Mouse (Mus musculus) forebrain, embryonic 10.5 days (tissue): Measurements from ENCODE around the gene Hmg20a. TPM values are rescaled to one million over a fixed set of nuclear protein-coding genes. Genes with fewer than 3 reads are reported as not detected.

ENCODE experiments used
- DNase-seq: peaks from one replicate; pipeline ENCODE4 v3.0.0-alpha.2; 2017; ENCODE audit warnings: low spot score; ENCODE audit errors: extremely low spot score
- H3K27ac ChIP-seq: fragments of 300-500 bp; sonication (generic); 2 replicates; pipeline ENCODE4 v1.5.1; 2016; ENCODE audit warnings: mild to moderate bottlenecking
- H3K27me3 ChIP-seq: fragments of 300-500 bp; sonication (generic); 2 replicates; pipeline ENCODE4 v1.6.1; 2016; ENCODE audit warnings: mild to moderate bottlenecking; ENCODE audit not compliant: poor library complexity, severe bottlenecking
- H3K36me3 ChIP-seq: fragments of 300-500 bp; sonication (generic); replicated peaks from 2 replicates; pipeline ENCODE4 v1.6.1; 2016; ENCODE audit warnings: mild to moderate bottlenecking, moderate library complexity
- H3K4me1 ChIP-seq: fragments of 300-500 bp; sonication (generic); 2 replicates; pipeline ENCODE4 v1.6.1; 2016
- H3K4me3 ChIP-seq: fragments of 300-500 bp; sonication (generic); 2 replicates; pipeline ENCODE4 v1.5.1; 2016; ENCODE audit warnings: mild to moderate bottlenecking, moderate library complexity
- H3K9me3 ChIP-seq: fragments of 300-500 bp; sonication (generic); 2 replicates; pipeline ENCODE4 v1.6.1; 2016; ENCODE audit warnings: mild to moderate bottlenecking, moderate library complexity
- WGBS: fragments of 180-500 bp; shearing (Covaris S2); methylation state at CpG from one replicate; pipeline ENCODE4 v1.1.7; 2016; 5-methylcytosine and 5-hydroxymethylcytosine counted together
- polyA plus RNA-seq: library from polyadenylated mRNA; unstranded; fragments of >200 nt; fragmentation: Nextera tagmentation; extraction: Ambion mirVana; gene quantifications from 2 replicates; pipeline ENCODE4 v1.2.1, GENCODE M21; 2016

Gene Hmg20a
- polyA plus RNA-seq, 1 experiment from 2014 or later = 62.0 TPM

DNA sequence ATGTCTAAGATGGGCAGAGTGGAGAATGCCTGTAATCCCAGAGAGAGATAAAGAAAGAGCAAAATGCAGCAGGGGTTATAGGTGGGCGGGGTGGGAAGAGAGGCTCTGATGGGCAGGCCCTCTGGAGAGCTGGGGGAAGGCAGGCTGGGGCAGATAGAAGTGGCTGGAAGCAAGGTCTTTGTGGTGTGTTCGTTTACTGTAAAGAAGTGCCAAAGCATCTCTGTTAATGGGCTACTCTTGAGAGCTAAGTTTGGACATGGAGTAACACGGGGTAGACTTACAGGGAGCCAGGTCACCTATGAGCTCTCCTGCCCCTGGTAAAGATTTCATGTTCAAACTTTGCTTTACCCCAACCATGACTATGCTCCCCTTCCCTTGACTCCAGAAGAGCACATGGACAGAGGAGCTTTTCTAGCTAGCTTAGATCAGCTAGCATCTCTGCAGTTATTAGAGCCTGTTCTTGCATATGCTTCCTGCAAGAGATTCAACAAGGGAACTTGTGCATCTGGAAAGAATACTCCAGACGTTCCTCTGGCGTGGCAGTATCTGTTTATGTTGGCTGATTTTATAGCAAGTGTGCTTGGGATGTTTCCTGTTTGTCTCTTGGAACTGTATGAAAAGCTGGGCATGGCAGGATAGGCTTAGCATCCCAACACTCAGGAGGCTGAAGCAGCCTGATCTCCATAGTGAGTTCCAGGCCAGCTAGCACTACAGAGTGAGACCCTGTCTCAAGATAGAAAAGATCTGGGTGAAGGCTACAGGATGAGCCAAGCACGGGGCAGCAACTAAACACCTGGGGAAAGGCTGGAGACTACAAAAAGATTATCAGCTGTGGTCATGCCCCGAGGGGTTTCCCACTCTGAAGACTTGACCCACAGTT is 85.5 kb downstream of the Hmg20a start:
- DNase-seq = no peak
- Histone ChIP-seq H3K9me3 (no peaks in the 10 kb centered on the region), H3K36me3 (no peaks in the 10 kb centered on the region), H3K4me1 (peaks cover 74% of the 10 kb centered on the region), H3K27me3 (peaks cover 37% of the 10 kb centered on the region), H3K4me3 (no peak overlapping the region), H3K27ac (no peak overlapping the region)
- WGBS = 70% methylated on average over 7 of the region's 7 CpGs

DNA sequence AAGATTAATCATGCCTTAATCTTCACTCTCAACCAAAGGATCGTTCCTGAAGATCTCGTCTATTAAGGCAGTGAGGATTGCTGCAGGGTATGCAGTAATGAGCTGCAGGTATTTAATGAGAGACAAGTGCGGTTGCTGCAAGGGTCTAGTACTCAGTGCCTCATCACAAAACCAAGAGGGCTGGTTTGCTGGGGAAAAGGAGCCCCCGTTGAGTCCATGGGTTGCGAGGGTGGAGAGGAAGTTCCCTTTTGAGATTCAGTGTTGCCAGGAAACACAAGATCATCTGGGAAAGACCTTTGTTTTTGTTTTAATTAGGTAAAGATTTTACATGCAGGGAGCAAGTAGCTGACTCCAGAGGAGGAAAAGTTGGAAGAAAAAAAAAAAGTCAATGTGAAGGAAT is 86.1 kb downstream of the Hmg20a start:
- Histone ChIP-seq H3K36me3 (no peaks in the 10 kb centered on the region), H3K27ac (no peak overlapping the region), H3K4me1 (peaks cover 71% of the 10 kb centered on the region), H3K27me3 (peaks cover 43% of the 10 kb centered on the region), H3K4me3 (no peak overlapping the region), H3K9me3 (no peaks in the 10 kb centered on the region)
- no peak for DNase-seq
- WGBS = 40% methylated on average over 5 of the region's 5 CpGs

DNA sequence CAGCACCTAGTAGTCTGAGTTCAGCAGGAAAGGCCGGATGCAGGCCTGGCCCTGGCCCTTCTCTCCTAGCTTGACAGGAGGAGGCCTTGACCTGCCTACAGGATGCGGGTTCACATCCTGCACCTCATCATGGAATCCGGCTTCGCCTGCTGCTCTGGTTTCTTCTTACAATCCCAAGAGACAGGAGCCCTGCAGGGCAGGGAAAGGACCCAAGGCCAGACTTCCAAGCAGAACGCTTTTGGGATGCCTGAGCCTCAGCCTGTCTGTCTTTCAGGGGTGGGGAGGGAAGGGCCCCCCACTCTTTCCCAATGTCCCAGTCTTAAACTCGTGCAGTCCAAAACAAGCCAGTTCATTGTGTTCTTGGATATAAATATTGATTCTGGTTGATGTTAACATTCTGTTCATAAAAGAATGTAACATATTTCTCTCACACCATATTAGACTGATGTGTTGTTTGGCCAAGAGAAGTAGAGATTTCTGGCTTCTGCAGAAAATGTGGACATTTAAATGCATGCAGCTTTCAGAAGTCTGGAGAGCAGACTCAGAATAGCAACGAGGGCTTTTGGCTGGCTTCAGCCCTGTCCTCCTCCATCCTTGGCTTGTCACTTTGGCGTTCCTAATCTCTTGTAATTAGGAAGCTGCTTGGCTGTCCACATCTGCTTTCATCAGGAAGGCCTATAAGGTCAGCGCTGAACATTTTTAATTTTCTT is 86.8 kb downstream of the Hmg20a start:
- DNase-seq = no peak
- 52% methylated on average over 9 of the region's 9 CpGs for WGBS
- peak overlapping the region; percentile 40; the same call in 1 of the 2 replicates for H3K27ac ChIP-seq

DNA sequence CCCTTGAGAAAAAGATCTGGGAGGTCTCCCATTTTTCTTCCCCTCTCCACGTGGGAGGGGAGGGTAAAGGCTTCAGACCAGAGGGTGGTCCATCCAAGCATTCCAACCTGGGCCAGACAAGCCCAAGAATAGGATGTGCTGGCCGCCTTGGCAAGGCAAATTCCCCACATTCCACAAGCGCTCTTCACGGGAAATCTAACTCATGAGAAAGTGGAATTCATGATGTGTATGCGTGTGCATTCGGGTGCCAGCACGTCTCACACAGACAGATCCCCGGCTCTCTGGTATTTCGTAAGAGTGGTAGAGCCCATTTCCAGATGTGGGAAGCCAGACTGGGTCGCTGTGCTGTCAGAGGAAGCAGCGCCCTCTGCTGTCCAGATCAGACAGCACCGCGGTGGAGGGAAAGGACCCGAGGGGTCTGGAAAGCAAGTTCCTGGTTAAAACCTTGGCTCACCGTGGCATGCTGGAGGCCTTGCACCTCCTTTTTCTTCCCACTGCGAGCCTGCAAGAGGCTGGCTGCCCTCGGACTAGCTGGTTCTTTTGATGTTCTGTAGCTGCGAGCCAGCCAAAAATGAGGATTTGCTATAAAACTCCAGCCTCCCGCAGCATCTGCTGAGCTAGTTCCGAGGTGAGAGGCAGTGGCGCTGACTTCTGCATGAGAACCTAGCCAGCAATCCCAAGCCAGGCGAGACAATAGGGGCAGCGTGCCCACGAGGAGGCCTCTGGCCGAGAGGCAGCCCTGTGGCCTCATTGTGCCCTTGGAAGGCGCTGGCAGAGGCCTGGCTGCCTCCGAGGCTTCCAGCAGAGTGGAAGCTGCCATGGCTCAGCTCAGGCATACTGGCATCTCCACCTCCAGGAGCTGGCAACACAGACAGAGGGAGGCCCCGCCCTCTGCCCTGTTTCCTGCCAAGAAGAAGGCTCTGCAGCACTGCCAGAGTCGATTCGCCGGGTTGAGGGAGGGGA is 87.7 kb downstream of the Hmg20a start:
- H3K27me3 ChIP-seq = peaks cover 43% of the 10 kb centered on the region
- H3K4me3 ChIP-seq = peak overlapping the region; percentile 55
- H3K4me1 ChIP-seq = peaks cover 70% of the 10 kb centered on the region
- H3K9me3 ChIP-seq = no peaks in the 10 kb centered on the region
- H3K36me3 ChIP-seq = no peaks in the 10 kb centered on the region
- 1% methylated on average over 31 of the region's 31 CpGs for WGBS
- H3K27ac ChIP-seq = peak overlapping the region; percentile 85
- peak; percentile 89 for DNase-seq

More for the DNA sequence above, 86.8 kb downstream of the Hmg20a start:
- H3K4me3 ChIP-seq = peak overlapping the region; percentile 55; the same call in 1 of the 2 replicates
- peaks cover 71% of the 10 kb centered on the region for H3K4me1 ChIP-seq
- H3K9me3 ChIP-seq = no peaks in the 10 kb centered on the region
- H3K27me3 ChIP-seq = peaks cover 43% of the 10 kb centered on the region
- no peaks in the 10 kb centered on the region for H3K36me3 ChIP-seq

DNA sequence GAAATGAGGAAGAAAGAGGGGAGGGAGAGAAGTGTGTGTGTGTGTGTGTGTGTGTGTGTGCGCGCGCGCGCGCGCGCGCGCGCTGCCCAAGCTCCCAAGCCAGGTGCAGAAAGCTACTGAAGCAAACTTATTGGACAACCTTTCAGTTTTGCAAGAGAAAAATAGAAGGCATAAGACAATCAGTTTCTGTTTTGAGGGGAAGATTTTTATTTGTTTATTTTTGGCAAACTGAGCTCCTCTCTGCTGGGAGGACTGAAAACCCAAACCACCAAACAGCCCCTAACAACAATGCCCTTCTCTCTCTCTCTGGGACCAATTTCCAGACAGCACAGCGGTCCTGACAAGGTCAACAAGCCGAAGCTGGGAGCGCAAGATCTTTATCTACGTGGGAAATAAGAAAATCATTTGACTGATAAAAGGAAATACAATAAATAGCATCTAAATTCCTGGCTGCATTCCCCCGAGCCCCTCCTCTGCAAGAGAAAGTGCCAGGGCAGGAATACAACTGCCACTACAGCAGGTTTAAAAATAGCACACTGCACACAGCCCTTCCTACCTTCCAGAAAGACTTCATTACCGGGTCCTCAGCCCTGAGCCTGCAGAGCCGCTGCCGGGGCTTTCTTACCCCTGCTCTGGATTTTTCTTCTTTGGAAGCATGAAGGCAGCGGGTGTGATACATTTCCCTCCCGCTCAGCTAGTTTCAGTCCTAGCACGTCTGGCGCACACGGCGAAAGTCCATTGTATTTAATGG is 88.7 kb downstream of the Hmg20a start:
- Histone ChIP-seq H3K27ac (peak overlapping the region; percentile 85), H3K36me3 (no peaks in the 10 kb centered on the region), H3K27me3 (peaks cover 43% of the 10 kb centered on the region), H3K9me3 (no peaks in the 10 kb centered on the region), H3K4me1 (peaks cover 59% of the 10 kb centered on the region), H3K4me3 (peak overlapping the region; percentile 55)
- DNase-seq = no peak
- 17% methylated on average over 25 of the region's 25 CpGs for WGBS

DNA sequence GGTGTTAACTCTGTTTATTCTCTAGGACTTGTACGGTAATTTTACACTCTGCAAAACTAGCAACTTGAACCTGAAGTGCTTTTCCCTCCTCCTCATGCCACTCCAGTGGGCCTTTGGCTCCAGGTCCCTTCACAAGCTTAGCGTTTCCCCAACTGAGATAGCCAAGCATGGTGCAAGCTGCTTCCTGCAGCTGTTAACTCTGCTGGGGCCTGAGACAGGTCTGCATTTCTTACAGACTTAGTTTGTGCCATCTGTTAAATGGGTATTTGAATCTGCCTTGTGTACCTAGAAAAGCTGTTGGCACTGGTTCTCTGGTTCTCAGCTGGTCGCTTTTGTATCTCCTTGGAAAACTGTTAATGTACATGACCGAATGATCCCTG is 89.3 kb downstream of the Hmg20a start:
- no peak for DNase-seq
- H3K36me3 ChIP-seq = no peaks in the 10 kb centered on the region
- H3K27ac ChIP-seq = no peak overlapping the region
- 74% methylated on average over 4 of the region's 4 CpGs for WGBS
- peak overlapping the region; percentile 55 for H3K4me3 ChIP-seq
- H3K4me1 ChIP-seq = peaks cover 54% of the 10 kb centered on the region
- peaks cover 43% of the 10 kb centered on the region for H3K27me3 ChIP-seq
- H3K9me3 ChIP-seq = no peaks in the 10 kb centered on the region

DNA sequence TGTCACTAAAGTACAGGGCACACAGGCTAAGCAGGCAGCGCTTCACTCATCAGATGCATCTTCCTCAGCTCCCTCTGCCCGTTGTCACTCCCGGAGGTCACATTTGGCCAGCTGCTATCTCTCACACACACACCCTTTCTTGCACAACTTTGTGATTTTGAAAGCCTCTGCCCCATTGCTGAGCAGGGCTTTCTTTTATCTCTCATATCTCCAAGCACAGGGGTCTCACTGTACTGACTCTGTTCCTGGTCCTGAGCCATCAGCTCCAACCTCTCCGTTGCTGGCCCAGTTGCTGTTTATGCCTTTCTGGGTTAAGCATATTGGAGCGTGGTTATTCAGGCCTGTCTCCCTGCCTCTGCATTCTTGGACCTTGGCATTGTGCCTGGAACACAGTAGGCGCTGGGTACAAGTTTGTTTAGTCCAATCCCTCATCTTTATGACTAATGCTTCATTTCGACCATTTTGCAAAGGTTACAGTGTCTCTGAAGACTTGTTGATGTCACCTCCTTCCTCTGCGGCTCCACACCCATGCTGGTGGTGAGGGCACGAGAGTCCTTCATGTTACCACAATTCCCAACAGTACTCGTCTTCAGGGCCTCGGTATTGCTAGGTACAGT is 90.5 kb downstream of the Hmg20a start:
- DNase-seq = no peak
- 81% methylated on average over 11 of the region's 11 CpGs for whole genome bisulfite sequencing

DNA sequence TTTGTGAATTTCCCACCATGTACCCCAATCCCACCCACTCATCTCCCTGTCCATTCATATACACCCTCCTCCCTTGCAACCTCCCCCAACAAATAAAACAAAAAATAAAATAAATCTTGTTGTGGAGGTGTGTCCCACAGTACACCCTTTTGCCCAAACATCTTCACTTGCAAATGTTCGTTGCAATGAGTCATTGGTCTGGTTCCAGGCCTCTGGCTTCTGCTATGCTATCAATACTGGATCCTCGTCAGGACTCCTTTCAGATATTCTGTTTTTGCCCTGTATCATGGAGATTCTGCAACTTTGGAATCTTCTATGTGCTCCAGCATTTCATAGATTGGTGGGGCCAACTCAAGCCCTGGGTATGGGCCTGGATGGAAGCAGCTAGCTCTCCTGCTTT is 91.9 kb downstream of the Hmg20a start:
- Histone ChIP-seq H3K4me1 (peaks cover 29% of the 10 kb centered on the region), H3K27ac (no peak overlapping the region), H3K27me3 (peaks cover 30% of the 10 kb centered on the region), H3K9me3 (no peaks in the 10 kb centered on the region), H3K36me3 (no peaks in the 10 kb centered on the region), H3K4me3 (no peak overlapping the region)
- 78% methylated on average over 2 of the region's 2 CpGs for WGBS
- DNase-seq = no peak

More for the DNA sequence above, 90.5 kb downstream of the Hmg20a start:
- H3K9me3 ChIP-seq = no peaks in the 10 kb centered on the region
- H3K27me3 ChIP-seq = peaks cover 42% of the 10 kb centered on the region
- no peak overlapping the region for H3K27ac ChIP-seq
- H3K36me3 ChIP-seq = no peaks in the 10 kb centered on the region
- H3K4me1 ChIP-seq = peaks cover 41% of the 10 kb centered on the region
- H3K4me3 ChIP-seq = no peak overlapping the region

DNA sequence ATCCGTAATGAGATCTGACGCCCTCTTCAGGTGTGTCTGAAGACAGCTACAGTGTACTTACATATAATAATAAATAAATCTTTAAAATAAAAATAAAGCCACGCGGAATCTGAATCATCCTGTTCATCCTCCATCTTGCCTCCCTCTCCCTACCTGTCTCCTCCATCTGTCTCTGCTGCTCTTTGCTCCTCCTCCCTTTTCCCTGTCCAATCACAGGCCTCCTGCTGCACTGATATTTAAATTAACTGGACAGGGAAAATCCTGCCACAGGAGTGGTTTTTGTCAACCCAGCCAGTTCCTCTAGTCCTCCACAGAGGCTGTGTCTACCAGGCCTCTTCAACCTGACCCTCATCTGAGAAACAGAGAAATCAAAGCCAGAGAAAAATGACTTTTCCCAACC is 94.1 kb downstream of the Hmg20a start:
- Histone ChIP-seq H3K4me3 (no peak overlapping the region), H3K27ac (no peak overlapping the region), H3K9me3 (no peaks in the 10 kb centered on the region), H3K36me3 (no peaks in the 10 kb centered on the region), H3K27me3 (peaks cover 25% of the 10 kb centered on the region), H3K4me1 (peaks cover 18% of the 10 kb centered on the region)
- WGBS = 87% methylated on average over 4 of the region's 4 CpGs
- no peak for DNase-seq

DNA sequence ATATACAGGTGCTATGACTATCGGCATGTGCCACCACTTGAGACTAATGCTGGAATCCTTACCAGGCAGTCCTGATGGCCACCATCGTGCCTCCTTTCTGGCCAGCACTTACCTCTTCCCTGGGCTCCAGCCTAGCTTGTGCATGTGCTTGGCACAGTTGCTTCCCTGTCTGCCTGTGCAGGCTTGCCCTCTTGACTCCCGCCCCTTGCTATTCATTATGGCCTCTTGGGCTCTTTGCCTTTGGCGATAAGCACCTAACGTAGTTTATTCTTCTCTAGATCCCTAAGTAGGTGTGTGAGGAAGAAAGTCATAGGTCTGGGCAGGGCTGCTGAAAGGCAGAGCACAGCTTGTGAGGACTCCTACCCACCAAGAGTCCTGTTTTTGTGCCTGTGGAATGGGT is 96.7 kb downstream of the Hmg20a start:
- H3K27ac ChIP-seq = no peak overlapping the region
- DNase-seq = no peak
- no peak overlapping the region for H3K4me3 ChIP-seq
- 81% methylated on average over 5 of the region's 5 CpGs for WGBS
- H3K27me3 ChIP-seq = peaks cover 5% of the 10 kb centered on the region; the same call in 1 of the 2 replicates
- H3K9me3 ChIP-seq = no peaks in the 10 kb centered on the region
- peaks cover 11% of the 10 kb centered on the region for H3K4me1 ChIP-seq
- no peaks in the 10 kb centered on the region for H3K36me3 ChIP-seq

DNA sequence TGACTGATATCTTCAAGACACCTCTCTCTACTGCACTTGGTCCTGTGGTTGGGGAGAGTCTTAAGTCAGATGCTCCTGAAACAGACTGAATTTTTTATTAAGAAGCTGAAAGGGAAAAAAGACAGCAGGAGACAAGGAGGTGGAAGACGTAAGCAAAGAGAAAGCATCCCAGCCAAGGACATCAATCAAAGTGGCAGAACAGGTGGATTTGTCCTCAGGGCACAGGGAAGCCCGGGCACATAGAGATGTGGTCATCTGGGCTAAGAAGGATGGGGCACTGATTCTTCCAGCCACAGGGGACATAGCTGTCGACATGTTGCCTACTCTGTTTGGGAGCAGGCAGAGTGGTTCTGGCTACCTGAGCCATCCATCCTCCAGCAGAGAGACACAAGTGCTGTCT is 97.8 kb downstream of the Hmg20a start:
- no peak overlapping the region for H3K27ac ChIP-seq
- no peak for DNase-seq
- peaks cover 11% of the 10 kb centered on the region for H3K4me1 ChIP-seq
- no peaks in the 10 kb centered on the region for H3K9me3 ChIP-seq
- no peak overlapping the region for H3K4me3 ChIP-seq
- 72% methylated on average over 3 of the region's 3 CpGs for WGBS
- peaks cover 5% of the 10 kb centered on the region; the same call in 1 of the 2 replicates for H3K27me3 ChIP-seq
- no peaks in the 10 kb centered on the region for H3K36me3 ChIP-seq
